9 mouse cellular contexts compared by ENCODE assay signal in the genomic region with DNA sequence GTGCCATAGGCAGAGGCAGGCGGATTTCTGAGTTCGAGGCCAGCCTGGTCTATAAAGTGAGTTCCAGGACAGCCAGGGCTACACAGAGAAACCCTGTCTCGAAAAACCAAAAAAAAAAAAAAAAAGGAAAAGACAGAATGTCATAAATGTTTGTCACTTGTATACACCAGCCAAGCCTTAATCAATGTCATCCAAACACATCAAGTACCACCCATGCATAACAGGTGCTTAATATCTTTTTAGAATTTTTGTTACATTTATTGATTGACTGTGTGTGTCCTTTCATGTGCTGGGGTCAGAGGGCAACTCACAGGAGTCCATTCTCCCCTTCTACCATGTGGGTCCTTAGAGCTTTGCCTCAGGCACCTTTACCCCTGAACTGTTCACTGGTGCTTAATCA. TPM values are rescaled to one million over a fixed set of nuclear protein-coding genes. Genes with fewer than 3 reads are reported as not detected.
DNase-seq lines count a peak whose midpoint lies in the region; ATAC-seq and TF ChIP-seq lines count a peak whose summit lies in the region.
"Had no signal": no experiment of that assay in that cellular context is flagged by ENCODE, and none has a peak within 500 bp of the region (broad histone marks: within the 10 kb centered on the region; RNA-seq: fewer than 3 reads in every experiment).

A gene (minus strand): TSS at position 101 of the 400 bp plus-strand sequence.

- no peak for TF ChIP-seq POLR2A in thymus, adult 2 months (IDR thresholded peaks at IDR 0.05; ENCODE audit: control insufficient read depth, extremely low read depth, insufficient read depth, low read length, poor library complexity)

- DNase-seq in hindbrain, postnatal 0 days (ENCODE audit: low spot score), result no peak
- DNase-seq in thymus, adult 2 months, result no peak
- DNase-seq in thymus, postnatal 25 days, result no peak
- no peak for DNase-seq in embryo, embryonic 10 days (ENCODE audit: low spot score)
- DNase-seq in left cerebral cortex, postnatal 4 days, result no peak
- no peak for DNase-seq in adrenal gland, postnatal 36 days
- DNase-seq: adrenal gland, postnatal 25 days had no signal

- peak within 1 kb of the TSS; percentile 19; the same call in 1 of the 2 replicates for H3K9ac ChIP-seq in hindbrain, embryonic 13.5 days
- no peak within 1 kb of the TSS for H3K9ac ChIP-seq in hindbrain, postnatal 0 days (replicated peaks; ENCODE audit: low read length)
- 0 out of 2 replicates have a peak within 1 kb of the TSS, but pooled peaks have one; percentile 19 for H3K9ac ChIP-seq in limb, embryonic 13.5 days

- peaks cover 22% of the 10 kb centered on the region for H3K4me1 ChIP-seq in hindbrain, embryonic 13.5 days (replicated peaks)
- peaks cover 10% of the 10 kb centered on the region for H3K4me1 ChIP-seq in hindbrain, postnatal 0 days (ENCODE audit: insufficient read depth, low read length)
- H3K4me1 ChIP-seq in thymus, adult 2 months (replicated peaks; ENCODE audit: control insufficient read depth, insufficient read depth, low read length), result peaks cover 30% of the 10 kb centered on the region
- peaks cover 6% of the 10 kb centered on the region for H3K4me1 ChIP-seq in limb, embryonic 13.5 days

- no peak within 1 kb of the TSS for H3K4me3 ChIP-seq in hindbrain, embryonic 13.5 days
- H3K4me3 ChIP-seq in hindbrain, postnatal 0 days (ENCODE audit: low read length), result no peak within 1 kb of the TSS
- H3K4me3 ChIP-seq in thymus, adult 2 months (ENCODE audit: control insufficient read depth, insufficient read depth, low read length), result peak within 1 kb of the TSS; percentile 69
- H3K4me3 ChIP-seq in limb, embryonic 13.5 days, result no peak within 1 kb of the TSS

- ATAC-seq in hindbrain, embryonic 13.5 days (ENCODE audit: low FRiP score), result no peak
- no peak for ATAC-seq in hindbrain, postnatal 0 days
- no peak for ATAC-seq in limb, embryonic 13.5 days (ENCODE audit: low FRiP score, low read depth)

- H3K36me3 ChIP-seq in hindbrain, embryonic 13.5 days, result no peaks in the 10 kb centered on the region
- no peaks in the 10 kb centered on the region for H3K36me3 ChIP-seq in hindbrain, postnatal 0 days (ENCODE audit: insufficient read depth, low read length)
- H3K36me3 ChIP-seq in thymus, adult 2 months (ENCODE audit: control insufficient read depth, insufficient read depth, low read length), result no peaks in the 10 kb centered on the region
- H3K36me3 ChIP-seq in limb, embryonic 13.5 days, result no peaks in the 10 kb centered on the region

- no peak within 1 kb of the TSS for H3K4me2 ChIP-seq in hindbrain, embryonic 13.5 days
- no peak within 1 kb of the TSS for H3K4me2 ChIP-seq in hindbrain, postnatal 0 days (ENCODE audit: low read depth, low read length)
- no peak within 1 kb of the TSS for H3K4me2 ChIP-seq in limb, embryonic 13.5 days (replicated peaks)

- H3K27ac ChIP-seq in hindbrain, embryonic 13.5 days, result no peak within 1 kb of the TSS
- no peak within 1 kb of the TSS for H3K27ac ChIP-seq in hindbrain, postnatal 0 days
- H3K27ac ChIP-seq in thymus, adult 2 months (ENCODE audit: control insufficient read depth, insufficient read depth, low read length), result peak within 1 kb of the TSS; percentile 81
- H3K27ac ChIP-seq in limb, embryonic 13.5 days, result no peak within 1 kb of the TSS

- intact Hi-C loops in left cerebral cortex, postnatal 4 days (cut with DNase I), result loop anchor here (5.0 kb wide), 3 partner anchors 42 to 672 kb away; a partner anchor contains a TSS

- peaks cover 14% of the 10 kb centered on the region for H3K27me3 ChIP-seq in hindbrain, embryonic 13.5 days
- no peaks in the 10 kb centered on the region for H3K27me3 ChIP-seq in hindbrain, postnatal 0 days (ENCODE audit: insufficient read depth, low read length)
- no peaks in the 10 kb centered on the region for H3K27me3 ChIP-seq in thymus, adult 2 months (ENCODE audit: control insufficient read depth, insufficient read depth, low read length)
- peaks cover 14% of the 10 kb centered on the region for H3K27me3 ChIP-seq in limb, embryonic 13.5 days

- no peak for TF ChIP-seq CTCF in hindbrain, postnatal 0 days (IDR thresholded peaks at IDR 0.05; ENCODE audit: low read depth)
- no peak for TF ChIP-seq CTCF in thymus, adult 2 months (IDR thresholded peaks at IDR 0.05; ENCODE audit: borderline replicate concordance, control insufficient read depth, extremely low read depth, insufficient read depth, low read length, poor library complexity)

- no peaks in the 10 kb centered on the region for H3K9me3 ChIP-seq in hindbrain, embryonic 13.5 days
- H3K9me3 ChIP-seq in hindbrain, postnatal 0 days (ENCODE audit: low read length), result no peaks in the 10 kb centered on the region
- no peaks in the 10 kb centered on the region for H3K9me3 ChIP-seq in limb, embryonic 13.5 days

- WGBS in hindbrain, embryonic 13.5 days, result 88% methylated on average over 3 of the region's 3 CpGs
- WGBS in hindbrain, postnatal 0 days, result 86% methylated on average over 3 of the region's 3 CpGs
- 73% methylated on average over 3 of the region's 3 CpGs for WGBS in thymus, adult 2 months
- WGBS in limb, embryonic 13.5 days, result 78% methylated on average over 3 of the region's 3 CpGs

RNA-seq across cellular contexts. Expression of the gene that starts here (rescaled TPM):
- 0.93 and 0.95 TPM in 2 replicates for polyA plus RNA-seq in hindbrain, embryonic 13.5 days (2015; fragmentation: Nextera tagmentation; extraction: Ambion mirVana)
- 0.40 and 1.3 TPM in 2 replicates for total RNA-seq in hindbrain, postnatal 0 days (2014; rRNA removed)
- polyA plus RNA-seq in hindbrain, postnatal 0 days (2015; fragmentation: Nextera tagmentation; extraction: Ambion mirVana), result 0.38 and 0.40 TPM in 2 replicates
- 84.3 and 87.2 TPM in 2 replicates for polyA plus RNA-seq in thymus, adult 2 months (2012; rRNA removed)
- polyA plus RNA-seq in limb, embryonic 13.5 days (2015; fragmentation: Nextera tagmentation; extraction: Ambion mirVana), result 0.28 and 0.53 TPM in 2 replicates
- total RNA-seq in left cerebral cortex, postnatal 4 days (2021), result under 1 TPM; 0.14 to 0.66 TPM
- total RNA-seq in adrenal gland, postnatal 36 days (2021), result 1 to 10 TPM; 1.1 to 1.2 TPM

Comparison
In these comparisons a context has a peak if more than half of its experiments do, and no peak if none do; other contexts are left out.
1. RNA of the gene that starts here (polyA plus RNA-seq): 84.3 to 87.2 TPM in thymus, adult 2 months; 0.93 to 0.95 TPM in hindbrain, embryonic 13.5 days, 0.28 to 0.53 TPM in limb, embryonic 13.5 days and 0.38 to 0.40 TPM in hindbrain, postnatal 0 days; every median in the first group is over 10 times any median in the second.